Mouse (Mus musculus): ENCODE data around the gene Rnf114. TPM values are rescaled to one million over a fixed set of nuclear protein-coding genes. Genes with fewer than 3 reads are reported as not detected.

Rnf114 gene
- polyA plus RNA-seq, 1 experiment from 2014 or later, result 119 TPM

DNA sequence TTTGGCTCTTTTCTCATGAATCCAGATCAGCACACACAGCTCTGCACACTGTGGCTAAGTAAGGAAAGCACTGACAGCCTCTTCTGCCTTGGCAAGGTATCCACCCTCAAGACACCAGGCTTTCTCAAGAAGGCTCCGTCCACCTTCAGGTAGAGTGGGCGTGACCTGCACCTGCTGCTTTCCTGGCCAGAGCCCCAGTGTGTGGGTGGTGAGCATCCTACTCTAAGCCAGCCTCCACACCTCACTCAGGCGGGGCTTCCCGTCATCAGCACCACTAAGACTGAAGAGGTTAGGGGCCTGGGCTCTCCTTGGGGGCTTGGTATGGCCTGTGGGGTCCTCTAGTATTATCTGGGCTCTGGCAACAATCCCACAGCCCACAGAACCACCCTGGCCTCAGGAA is 5.9 kb upstream of the Rnf114 start:
- no peak for TF ChIP-seq EP300 (IDR thresholded peaks at IDR 0.05)
- no peak for TF ChIP-seq CTCF (IDR thresholded peaks at IDR 0.05)
- Histone ChIP-seq H3K4me2 (replicated peaks; ENCODE audit: low read depth, low read length) (no peak overlapping the region), H3K36me3 (ENCODE audit: insufficient read depth, low read length) (peaks cover 19% of the 10 kb centered on the region), H3K27me3 (replicated peaks; ENCODE audit: insufficient read depth, low read length) (no peaks in the 10 kb centered on the region), H3K9me3 (ENCODE audit: low read length) (no peaks in the 10 kb centered on the region), H3K27ac (ENCODE audit: low read length) (no peak overlapping the region), H3K9ac (replicated peaks; ENCODE audit: low read depth) (no peak overlapping the region), H3K4me3 (ENCODE audit: low read depth, low read length) (no peak overlapping the region), H3K4me1 (ENCODE audit: insufficient read depth, low read depth, low read length) (peaks cover 18% of the 10 kb centered on the region)
- ATAC-seq, result no peak
- DNase-seq (ENCODE audit: low spot score), result no peak
- WGBS, result 79% methylated on average over 4 of the region's 4 CpGs

DNA sequence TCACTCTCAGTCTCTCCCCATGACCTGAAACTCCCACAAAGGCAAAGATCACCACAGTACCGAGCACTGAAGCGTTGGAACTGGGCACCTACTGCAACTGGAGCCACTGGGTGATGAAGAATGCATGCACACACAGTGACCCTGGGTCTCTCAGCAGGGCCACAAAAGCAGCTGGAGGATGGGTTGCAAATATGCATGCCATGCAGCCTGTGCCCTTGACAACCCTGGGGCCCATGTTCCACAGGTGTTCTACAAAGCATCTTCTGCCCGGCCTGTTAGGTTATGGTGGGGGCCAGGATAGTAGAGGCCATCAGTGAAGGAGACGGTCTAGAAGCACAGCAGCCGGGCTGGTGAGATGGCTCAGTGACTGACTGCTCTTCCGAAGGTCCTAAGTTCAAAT is 4.9 kb upstream of the Rnf114 start:
- H3K27me3 ChIP-seq (replicated peaks; ENCODE audit: insufficient read depth, low read length), result no peaks in the 10 kb centered on the region
- peaks cover 22% of the 10 kb centered on the region for H3K4me1 ChIP-seq (ENCODE audit: insufficient read depth, low read depth, low read length)
- H3K4me3 ChIP-seq (ENCODE audit: low read depth, low read length), result no peak overlapping the region
- peaks cover 19% of the 10 kb centered on the region for H3K36me3 ChIP-seq (ENCODE audit: insufficient read depth, low read length)
- H3K9me3 ChIP-seq (ENCODE audit: low read length), result no peaks in the 10 kb centered on the region
- no peak for TF ChIP-seq CTCF (IDR thresholded peaks at IDR 0.05)
- no peak for TF ChIP-seq EP300 (IDR thresholded peaks at IDR 0.05)
- WGBS, result 90% methylated on average over 6 of the region's 6 CpGs
- no peak overlapping the region for H3K27ac ChIP-seq (ENCODE audit: low read length)
- no peak for ATAC-seq
- no peak overlapping the region for H3K9ac ChIP-seq (replicated peaks; ENCODE audit: low read depth)
- no peak for DNase-seq (ENCODE audit: low spot score)
- H3K4me2 ChIP-seq (replicated peaks; ENCODE audit: low read depth, low read length), result no peak overlapping the region

DNA sequence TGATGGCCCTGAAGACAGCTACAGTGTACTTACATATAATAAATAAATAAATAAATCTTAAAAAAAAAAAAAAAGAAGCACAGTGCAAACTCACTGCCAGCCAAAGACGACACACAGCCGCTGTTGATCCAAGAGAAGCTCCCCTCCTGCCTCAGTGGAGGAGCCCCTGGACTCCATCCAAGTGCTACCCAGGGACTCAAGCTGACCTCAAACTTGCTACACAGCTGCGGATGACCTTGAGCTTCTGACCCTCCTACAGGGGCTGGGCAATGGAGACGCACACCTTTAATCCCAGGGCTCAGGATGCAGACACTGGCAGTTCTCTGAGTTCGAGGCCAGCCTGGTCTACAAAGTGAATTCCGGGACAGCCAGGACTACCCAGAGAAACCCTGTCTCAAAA is 4.5 kb upstream of the Rnf114 start:
- H3K4me2 ChIP-seq (replicated peaks; ENCODE audit: low read depth, low read length), result no peak overlapping the region
- H3K4me1 ChIP-seq (ENCODE audit: insufficient read depth, low read depth, low read length), result peaks cover 22% of the 10 kb centered on the region
- no peak overlapping the region for H3K9ac ChIP-seq (replicated peaks; ENCODE audit: low read depth)
- peaks cover 19% of the 10 kb centered on the region for H3K36me3 ChIP-seq (ENCODE audit: insufficient read depth, low read length)
- no peaks in the 10 kb centered on the region for H3K9me3 ChIP-seq (ENCODE audit: low read length)
- no peak for DNase-seq (ENCODE audit: low spot score)
- H3K27me3 ChIP-seq (replicated peaks; ENCODE audit: insufficient read depth, low read length), result no peaks in the 10 kb centered on the region
- no peak overlapping the region for H3K4me3 ChIP-seq (ENCODE audit: low read depth, low read length)
- TF ChIP-seq EP300 (IDR thresholded peaks at IDR 0.05), result no peak
- no peak for TF ChIP-seq CTCF (IDR thresholded peaks at IDR 0.05)
- WGBS, result 72% methylated on average over 6 of the region's 6 CpGs
- no peak overlapping the region for H3K27ac ChIP-seq (ENCODE audit: low read length)
- no peak for ATAC-seq

DNA sequence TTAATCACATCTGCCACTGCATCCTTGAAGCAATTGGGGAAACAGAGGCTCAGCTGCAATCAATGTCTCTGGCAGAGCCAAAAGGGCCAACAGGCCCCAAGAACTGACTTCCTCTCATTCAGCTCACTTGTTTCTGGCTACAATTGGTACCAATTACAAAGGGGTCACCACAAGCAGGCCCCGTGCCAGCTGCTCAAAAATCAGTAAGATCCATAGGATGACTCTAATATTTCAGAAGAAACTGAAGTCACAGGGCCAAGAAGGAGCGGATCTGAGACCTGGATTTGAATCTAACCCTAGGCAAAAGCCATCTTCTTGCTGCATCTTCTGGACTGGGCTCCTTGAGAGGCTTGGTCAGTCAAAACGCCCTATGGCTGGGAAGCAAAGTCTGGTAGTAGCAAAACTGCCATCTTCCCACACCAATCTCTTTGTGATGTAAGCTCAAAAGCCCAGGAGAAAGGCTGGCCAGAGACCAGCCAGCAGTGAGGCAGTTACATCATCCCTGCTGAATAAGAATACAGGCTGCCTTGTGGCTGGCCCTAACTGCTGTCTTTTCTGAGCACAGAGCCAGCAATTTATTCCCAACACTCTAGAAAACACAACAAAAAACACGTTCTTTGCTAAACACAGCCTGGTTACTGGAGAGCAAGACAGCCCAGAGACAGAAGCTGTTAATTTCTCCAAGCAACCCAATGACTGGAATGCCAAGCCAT is 1.5 kb upstream of the Rnf114 start:
- Histone ChIP-seq H3K9me3 (ENCODE audit: low read length) (no peaks in the 10 kb centered on the region), H3K4me3 (ENCODE audit: low read depth, low read length) (no peak overlapping the region), H3K27ac (ENCODE audit: low read length) (no peak overlapping the region), H3K36me3 (ENCODE audit: insufficient read depth, low read length) (no peaks in the 10 kb centered on the region), H3K4me1 (ENCODE audit: insufficient read depth, low read depth, low read length) (peaks cover 23% of the 10 kb centered on the region), H3K9ac (replicated peaks; ENCODE audit: low read depth) (peak overlapping the region; percentile 97), H3K27me3 (replicated peaks; ENCODE audit: insufficient read depth, low read length) (no peaks in the 10 kb centered on the region), H3K4me2 (replicated peaks; ENCODE audit: low read depth, low read length) (peak overlapping the region; percentile 89; the same call in 1 of the 2 replicates)
- peak; percentile 59 for DNase-seq (ENCODE audit: low spot score)
- ATAC-seq, result no peak
- TF ChIP-seq CTCF (IDR thresholded peaks at IDR 0.05) (no peak), EP300 (IDR thresholded peaks at IDR 0.05) (no peak)
- WGBS, result 82% methylated on average over 4 of the region's 4 CpGs

DNA sequence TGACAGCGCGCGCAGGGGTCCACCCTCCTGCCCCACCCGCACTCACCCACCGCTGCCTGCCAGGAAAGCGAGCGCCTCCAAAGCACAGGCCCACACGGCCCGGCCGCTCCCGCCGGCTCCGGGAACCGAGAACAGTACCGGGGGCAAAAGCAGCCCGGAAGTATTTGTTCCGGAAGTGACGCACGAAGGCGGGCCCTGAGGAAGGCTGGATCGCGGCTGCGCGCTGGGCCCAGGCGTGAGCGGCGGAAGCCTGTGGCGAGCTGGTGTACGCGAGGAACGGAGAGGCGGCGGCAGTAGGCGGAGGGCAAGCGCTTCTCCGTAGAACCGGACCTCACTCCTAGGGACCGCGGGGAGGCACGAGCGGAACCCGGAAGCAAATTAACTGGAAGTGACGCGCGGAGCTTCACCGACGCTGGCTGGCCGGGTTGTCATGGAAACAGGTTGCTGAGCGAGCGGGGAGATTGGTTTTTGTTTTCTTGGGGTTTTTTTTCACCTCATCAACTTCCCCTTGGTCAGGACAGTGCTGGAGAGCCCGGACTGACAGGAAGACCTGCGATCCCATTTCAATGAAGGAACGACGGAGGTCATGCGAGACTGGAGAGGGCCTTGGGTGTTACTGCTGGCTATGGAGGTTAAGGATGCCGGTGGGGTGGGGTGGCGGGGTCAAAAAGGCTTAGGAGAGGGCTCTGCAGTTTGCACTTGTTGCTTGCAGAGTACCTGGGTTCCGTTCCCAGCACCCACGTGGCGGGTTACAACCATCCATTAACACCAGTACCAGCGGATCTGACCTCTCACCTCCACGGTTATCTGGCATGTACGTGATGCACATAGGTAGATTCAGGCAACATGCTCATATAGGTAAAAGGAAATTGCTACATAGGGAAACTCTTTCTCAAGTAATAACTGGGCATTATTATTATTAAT is 530 bp downstream of the Rnf114 start, which contains the start of gene Spata2:
Gene Spata2, minus strand, starts transcription at position 175 of the 924 bp plus-strand sequence.
- peak within 1 kb of the TSS; percentile 89 for H3K4me2 ChIP-seq (replicated peaks; ENCODE audit: low read depth, low read length)
- ATAC-seq (peak; percentile 90), DNase-seq (ENCODE audit: low spot score) (peak; percentile 97)
- TF ChIP-seq EP300 (IDR thresholded peaks at IDR 0.05) (no peak), CTCF (IDR thresholded peaks at IDR 0.05) (no peak)
- H3K9me3 ChIP-seq (ENCODE audit: low read length), result no peaks in the 10 kb centered on the region
- H3K27ac ChIP-seq (ENCODE audit: low read length), result peak within 1 kb of the TSS; percentile 98
- H3K27me3 ChIP-seq (replicated peaks; ENCODE audit: insufficient read depth, low read length), result no peaks in the 10 kb centered on the region
- H3K4me3 ChIP-seq (ENCODE audit: low read depth, low read length), result peak within 1 kb of the TSS; percentile 99
- peak within 1 kb of the TSS; percentile 97 for H3K9ac ChIP-seq (replicated peaks; ENCODE audit: low read depth)
- no peaks in the 10 kb centered on the region for H3K36me3 ChIP-seq (ENCODE audit: insufficient read depth, low read length)
- 2% methylated on average over 63 of the region's 63 CpGs for WGBS
- H3K4me1 ChIP-seq (ENCODE audit: insufficient read depth, low read depth, low read length), result peaks cover 15% of the 10 kb centered on the region

GRCm38 (mm10) chr2:167496437-167496836 is 4.0 kb downstream of the Rnf114 start:
- ATAC-seq (no peak), DNase-seq (ENCODE audit: low spot score) (no peak)
- Histone ChIP-seq H3K4me1 (ENCODE audit: insufficient read depth, low read depth, low read length) (peaks cover 8% of the 10 kb centered on the region), H3K4me3 (ENCODE audit: low read depth, low read length) (no peak overlapping the region), H3K36me3 (ENCODE audit: insufficient read depth, low read length) (no peaks in the 10 kb centered on the region), H3K27ac (ENCODE audit: low read length) (no peak overlapping the region), H3K9me3 (ENCODE audit: low read length) (no peaks in the 10 kb centered on the region), H3K9ac (replicated peaks; ENCODE audit: low read depth) (no peak overlapping the region), H3K4me2 (replicated peaks; ENCODE audit: low read depth, low read length) (no peak overlapping the region), H3K27me3 (replicated peaks; ENCODE audit: insufficient read depth, low read length) (no peaks in the 10 kb centered on the region)
- TF ChIP-seq CTCF (IDR thresholded peaks at IDR 0.05) (no peak), EP300 (IDR thresholded peaks at IDR 0.05) (no peak)
- 85% methylated on average over 7 of the region's 7 CpGs for WGBS

Data from lung, postnatal 0 days (tissue).